Mouse (Mus musculus): ENCODE data around the gene Ccnf. TPM values are rescaled to one million over a fixed set of nuclear protein-coding genes. Genes with fewer than 3 reads are reported as not detected.

Gene Ccnf
- 8.7 and 11.8 TPM in 2 replicates for polyA plus RNA-seq (2015; fragmentation: Nextera tagmentation; extraction: Ambion mirVana)

- under 1% methylated on average over 48 of the region's 48 CpGs for WGBS
- 0 out of 2 replicates have a peak, but pooled peaks cover 2% of the 10 kb centered on the region for H3K4me1 ChIP-seq (replicated peaks; ENCODE audit: control insufficient read depth, insufficient read depth)
- DNase-seq (ENCODE audit: low spot score), result peak; percentile 97
- H3K4me2 ChIP-seq (replicated peaks; ENCODE audit: low read depth), result peak within 1 kb of the TSS; percentile 78
- no peaks in the 10 kb centered on the region for H3K9me3 ChIP-seq (ENCODE audit: control insufficient read depth, low read length)
- no peaks in the 10 kb centered on the region for H3K27me3 ChIP-seq (ENCODE audit: control insufficient read depth, insufficient read depth, low read length)
- peak within 1 kb of the TSS; percentile 72 for H3K4me3 ChIP-seq (ENCODE audit: low read depth, low read length)
- peak within 1 kb of the TSS; percentile 73 for H3K9ac ChIP-seq (ENCODE audit: low read length)
- TF ChIP-seq CTCF (IDR thresholded peaks at IDR 0.05; ENCODE audit: low read depth) (peak; percentile 64), EP300 (optimal IDR thresholded peaks at IDR 0.05) (peak; percentile 66)
- peak within 1 kb of the TSS; percentile 61 for H3K27ac ChIP-seq (replicated peaks)
- peak; percentile 100 for ATAC-seq (ENCODE audit: low FRiP score, low TSS enrichment)
- H3K36me3 ChIP-seq (ENCODE audit: control insufficient read depth, insufficient read depth, low read length), result no peaks in the 10 kb centered on the region
Observed at GRCm38 (mm10) chr17:24251320-24252069, at the start of gene Ccnf. Gene Ccnf (minus strand): TSS chr17:24251484.

- Histone ChIP-seq H3K9ac (ENCODE audit: low read length) (no peak overlapping the region), H3K9me3 (ENCODE audit: control insufficient read depth, low read length) (no peaks in the 10 kb centered on the region), H3K4me1 (replicated peaks; ENCODE audit: control insufficient read depth, insufficient read depth) (no peaks in the 10 kb centered on the region), H3K4me3 (ENCODE audit: low read depth, low read length) (no peak overlapping the region), H3K27ac (replicated peaks) (no peak overlapping the region), H3K36me3 (ENCODE audit: control insufficient read depth, insufficient read depth, low read length) (no peaks in the 10 kb centered on the region), H3K27me3 (ENCODE audit: control insufficient read depth, insufficient read depth, low read length) (no peaks in the 10 kb centered on the region), H3K4me2 (replicated peaks; ENCODE audit: low read depth) (no peak overlapping the region)
- no peak for DNase-seq (ENCODE audit: low spot score)
- TF ChIP-seq CTCF (IDR thresholded peaks at IDR 0.05; ENCODE audit: low read depth), result no peak
- TF ChIP-seq EP300 (optimal IDR thresholded peaks at IDR 0.05), result no peak
- ATAC-seq (ENCODE audit: low FRiP score, low TSS enrichment), result no peak
- 60% methylated on average over 4 of the region's 4 CpGs for WGBS
Observed at GRCm38 (mm10) chr17:24300651-24301050, 49.4 kb upstream of the Ccnf start.

- TF ChIP-seq CTCF (IDR thresholded peaks at IDR 0.05; ENCODE audit: low read depth), result no peak
- TF ChIP-seq EP300 (optimal IDR thresholded peaks at IDR 0.05), result no peak
- no peak for ATAC-seq (ENCODE audit: low FRiP score, low TSS enrichment)
- WGBS, result 77% methylated on average over 5 of the region's 5 CpGs
Observed at GRCm38 (mm10) chr17:24289338-24289737, 38.1 kb upstream of the Ccnf start.

GRCm38 (mm10) chr17:24288477-24288876 is 37.2 kb upstream of the Ccnf start:
- Histone ChIP-seq H3K4me2 (replicated peaks; ENCODE audit: low read depth) (no peak overlapping the region), H3K4me1 (replicated peaks; ENCODE audit: control insufficient read depth, insufficient read depth) (no peaks in the 10 kb centered on the region), H3K4me3 (ENCODE audit: low read depth, low read length) (no peak overlapping the region), H3K36me3 (ENCODE audit: control insufficient read depth, insufficient read depth, low read length) (no peaks in the 10 kb centered on the region), H3K9me3 (ENCODE audit: control insufficient read depth, low read length) (no peaks in the 10 kb centered on the region), H3K9ac (ENCODE audit: low read length) (no peak overlapping the region), H3K27ac (replicated peaks) (no peak overlapping the region), H3K27me3 (ENCODE audit: control insufficient read depth, insufficient read depth, low read length) (no peaks in the 10 kb centered on the region)
- WGBS, result 74% methylated on average over 9 of the region's 9 CpGs
- ATAC-seq (ENCODE audit: low FRiP score, low TSS enrichment) (no peak), DNase-seq (ENCODE audit: low spot score) (no peak)
- TF ChIP-seq CTCF (IDR thresholded peaks at IDR 0.05; ENCODE audit: low read depth) (no peak), EP300 (optimal IDR thresholded peaks at IDR 0.05) (no peak)

More at GRCm38 (mm10) chr17:24289338-24289737, 38.1 kb upstream of the Ccnf start:
- no peaks in the 10 kb centered on the region for H3K36me3 ChIP-seq (ENCODE audit: control insufficient read depth, insufficient read depth, low read length)
- no peak overlapping the region for H3K4me2 ChIP-seq (replicated peaks; ENCODE audit: low read depth)
- no peaks in the 10 kb centered on the region for H3K4me1 ChIP-seq (replicated peaks; ENCODE audit: control insufficient read depth, insufficient read depth)
- DNase-seq (ENCODE audit: low spot score), result no peak
- no peaks in the 10 kb centered on the region for H3K27me3 ChIP-seq (ENCODE audit: control insufficient read depth, insufficient read depth, low read length)
- no peaks in the 10 kb centered on the region for H3K9me3 ChIP-seq (ENCODE audit: control insufficient read depth, low read length)
- H3K9ac ChIP-seq (ENCODE audit: low read length), result no peak overlapping the region
- no peak overlapping the region for H3K4me3 ChIP-seq (ENCODE audit: low read depth, low read length)
- no peak overlapping the region for H3K27ac ChIP-seq (replicated peaks)

GRCm38 (mm10) chr17:24285680-24286079 is 34.4 kb upstream of the Ccnf start:
- Histone ChIP-seq H3K27me3 (ENCODE audit: control insufficient read depth, insufficient read depth, low read length) (no peaks in the 10 kb centered on the region), H3K4me2 (replicated peaks; ENCODE audit: low read depth) (no peak overlapping the region), H3K4me3 (ENCODE audit: low read depth, low read length) (no peak overlapping the region), H3K9me3 (ENCODE audit: control insufficient read depth, low read length) (no peaks in the 10 kb centered on the region), H3K36me3 (ENCODE audit: control insufficient read depth, insufficient read depth, low read length) (no peaks in the 10 kb centered on the region), H3K9ac (ENCODE audit: low read length) (no peak overlapping the region), H3K27ac (replicated peaks) (no peak overlapping the region), H3K4me1 (replicated peaks; ENCODE audit: control insufficient read depth, insufficient read depth) (no peaks in the 10 kb centered on the region)
- DNase-seq (ENCODE audit: low spot score) (no peak), ATAC-seq (ENCODE audit: low FRiP score, low TSS enrichment) (peak; percentile 53; the same call in 1 of the 2 replicates)
- TF ChIP-seq CTCF (IDR thresholded peaks at IDR 0.05; ENCODE audit: low read depth), result no peak
- TF ChIP-seq EP300 (optimal IDR thresholded peaks at IDR 0.05), result no peak
- WGBS, result 50% methylated on average over 3 of the region's 3 CpGs

GRCm38 (mm10) chr17:24283266-24283818 is 32.1 kb upstream of the Ccnf start:
- 66% methylated on average over 9 of the region's 9 CpGs for WGBS
- no peaks in the 10 kb centered on the region for H3K4me1 ChIP-seq (replicated peaks; ENCODE audit: control insufficient read depth, insufficient read depth)
- no peak overlapping the region for H3K9ac ChIP-seq (ENCODE audit: low read length)
- no peak overlapping the region for H3K27ac ChIP-seq (replicated peaks)
- TF ChIP-seq EP300 (optimal IDR thresholded peaks at IDR 0.05) (no peak), CTCF (IDR thresholded peaks at IDR 0.05; ENCODE audit: low read depth) (no peak)
- H3K27me3 ChIP-seq (ENCODE audit: control insufficient read depth, insufficient read depth, low read length), result no peaks in the 10 kb centered on the region
- no peaks in the 10 kb centered on the region for H3K9me3 ChIP-seq (ENCODE audit: control insufficient read depth, low read length)
- H3K36me3 ChIP-seq (ENCODE audit: control insufficient read depth, insufficient read depth, low read length), result no peaks in the 10 kb centered on the region
- no peak overlapping the region for H3K4me2 ChIP-seq (replicated peaks; ENCODE audit: low read depth)
- ATAC-seq (ENCODE audit: low FRiP score, low TSS enrichment) (no peak), DNase-seq (ENCODE audit: low spot score) (no peak)
- no peak overlapping the region for H3K4me3 ChIP-seq (ENCODE audit: low read depth, low read length)
